Mouse (Mus musculus) effector memory CD4-positive, alpha-beta T cell, adult 5 months (primary cell): ENCODE data around the gene Sh3pxd2a. TPM values are rescaled to one million over a fixed set of nuclear protein-coding genes. Genes with fewer than 3 reads are reported as not detected.

Experiments
- polyA plus RNA-seq: library from polyadenylated mRNA; unstranded; fragments of 100-300 nt; shearing (Covaris generic); gene quantifications from one replicate; pipeline ENCODE4 v1.2.1, GENCODE M21; 2017

The Sh3pxd2a gene
- 0.07 TPM for polyA plus RNA-seq

GRCm38 (mm10) chr19:47464304-47465241 lies at the start of gene Sh3pxd2a:
TSS of gene Sh3pxd2a (minus strand) at chr19:47464401.

Other genes starting within 250 kb of the Sh3pxd2a start
- gene Stn1, start 73.1 kb upstream of the Sh3pxd2a start, polyA plus RNA-seq: 31.1 TPM
- gene Slk, start 115.3 kb upstream of the Sh3pxd2a start, polyA plus RNA-seq: 109 TPM
- gene Col17a1, start 227.7 kb upstream of the Sh3pxd2a start, polyA plus RNA-seq: not detected